Mouse (Mus musculus) gastrocnemius, postnatal 10 days (tissue): ENCODE measurements around the gene Parva. TPM values are rescaled to one million over a fixed set of nuclear protein-coding genes. Genes with fewer than 3 reads are reported as not detected.
A peak's percentile ranks its signal among the peaks of the same experiment; 100 is the strongest.

ENCODE experiments used
- DNase-seq: peaks from one replicate; pipeline ENCODE4 v3.0.0; 2021; ENCODE audit warnings: mixed read lengths
- total RNA-seq, 2 experiments: library from RNA; stranded (reverse); gene quantifications; 2 replicates each; pipeline ENCODE4 v1.2.3; 2021

Parva gene
- total RNA-seq, 2 experiments from 2014 or later: 49.1 to 53.7 TPM

DNA sequence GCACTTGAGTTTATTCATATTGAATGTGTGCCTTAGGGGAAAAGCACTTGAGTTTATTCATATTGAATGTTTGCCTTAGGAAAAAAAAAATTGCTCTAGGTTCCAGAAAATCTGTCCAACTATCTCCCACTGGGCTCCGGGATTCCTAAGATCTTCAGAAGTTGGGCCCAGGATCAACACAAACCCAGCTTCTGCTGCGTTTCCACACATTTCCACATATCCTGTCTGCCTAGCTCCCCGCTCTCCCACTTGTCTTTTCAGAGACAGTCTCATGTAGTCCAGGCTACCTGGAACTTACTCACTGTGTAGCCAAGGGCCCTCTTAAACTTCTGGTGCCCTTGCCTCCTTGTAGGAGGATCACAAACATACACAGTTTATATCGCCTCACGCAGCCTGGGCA, 175.7 kb downstream of the Parva start:
- DNase-seq: no peak

DNA sequence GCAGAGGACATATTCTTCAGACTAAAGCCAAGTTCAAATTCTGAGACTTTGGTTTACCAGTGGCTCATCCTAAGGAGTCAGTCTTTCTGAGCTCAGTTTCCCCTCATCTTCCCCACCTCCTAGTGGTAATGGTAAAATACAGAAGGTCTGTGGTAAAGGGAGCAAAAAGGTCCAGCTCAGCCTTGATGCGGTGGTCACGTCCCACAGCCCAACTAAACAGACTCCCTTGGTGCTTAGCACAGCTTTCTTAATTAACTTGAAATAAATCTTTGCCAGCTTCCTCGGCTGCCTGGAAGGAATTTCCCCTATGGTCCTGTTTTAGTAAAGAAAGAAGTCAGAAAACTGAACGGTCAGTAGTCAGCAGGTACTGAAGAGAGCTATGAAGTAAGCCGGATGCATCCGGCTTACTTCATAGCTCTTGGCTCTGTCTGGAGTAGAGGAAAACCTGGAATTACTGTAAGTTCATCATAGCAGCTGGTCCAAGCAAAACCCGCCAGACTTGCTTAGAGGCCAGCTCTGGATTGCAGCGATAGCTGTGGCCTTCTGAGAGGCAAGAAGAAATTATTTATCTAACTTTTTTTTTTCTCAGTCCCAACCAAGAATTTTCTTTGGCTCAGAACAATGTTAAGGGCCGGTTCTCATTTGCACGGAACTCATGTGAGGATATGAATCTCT, 176.3 kb downstream of the Parva start:
- no peak for DNase-seq

DNA sequence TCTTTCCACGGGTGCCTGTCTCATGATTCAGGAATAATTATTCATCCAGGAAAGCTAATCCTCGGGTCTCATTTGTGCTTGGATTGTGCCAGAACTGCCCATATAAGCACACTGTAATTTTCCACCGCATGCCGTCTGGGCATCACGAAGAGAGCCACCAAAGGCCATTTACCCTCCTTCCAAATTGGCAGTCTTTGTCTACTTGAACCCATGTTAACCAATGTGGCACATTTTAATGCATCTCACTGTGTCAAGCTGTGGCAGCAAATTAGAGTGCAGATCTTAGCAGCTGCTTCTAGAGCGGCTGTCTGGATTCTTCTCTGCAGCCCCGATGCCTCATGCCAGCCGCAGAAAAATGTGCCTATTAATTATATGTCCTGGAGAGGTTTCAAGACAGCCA, 176.9 kb downstream of the Parva start:
- no peak for DNase-seq

DNA sequence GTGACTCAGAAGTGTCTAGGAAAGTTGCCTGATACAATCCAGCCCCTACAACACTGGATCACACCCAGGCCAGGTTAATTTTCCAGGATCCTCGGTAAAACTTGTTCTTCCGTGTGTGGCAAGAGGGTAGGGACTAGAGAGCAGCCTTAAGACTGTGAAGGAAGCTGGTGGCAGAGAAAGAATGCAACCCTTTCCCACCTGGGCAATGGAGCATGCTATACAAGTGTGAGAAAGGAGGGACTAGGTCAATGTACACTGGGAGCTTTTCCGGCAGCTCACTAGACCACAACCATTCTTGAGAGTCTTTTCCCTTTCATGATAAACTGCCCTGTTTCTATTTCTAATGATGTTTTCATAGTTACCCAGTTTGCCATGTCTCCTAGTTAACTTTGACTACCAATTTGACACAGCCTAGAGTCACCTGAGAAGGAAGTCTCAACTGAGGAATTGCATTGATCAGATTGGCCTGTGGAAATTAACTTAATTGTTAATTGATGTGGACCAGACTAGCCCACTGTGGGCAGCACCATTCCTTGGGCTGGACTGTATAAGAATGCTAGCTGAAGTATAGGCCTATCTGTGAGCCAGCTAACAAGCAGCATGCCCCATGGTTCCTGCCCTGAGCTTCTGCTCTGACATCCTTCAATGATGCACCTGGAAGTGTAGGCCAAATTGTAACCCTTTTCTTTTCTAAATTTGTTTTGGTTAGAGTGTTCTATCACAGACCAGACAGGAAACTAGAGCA, 186.9 kb downstream of the Parva start:
- no peak for DNase-seq

DNA sequence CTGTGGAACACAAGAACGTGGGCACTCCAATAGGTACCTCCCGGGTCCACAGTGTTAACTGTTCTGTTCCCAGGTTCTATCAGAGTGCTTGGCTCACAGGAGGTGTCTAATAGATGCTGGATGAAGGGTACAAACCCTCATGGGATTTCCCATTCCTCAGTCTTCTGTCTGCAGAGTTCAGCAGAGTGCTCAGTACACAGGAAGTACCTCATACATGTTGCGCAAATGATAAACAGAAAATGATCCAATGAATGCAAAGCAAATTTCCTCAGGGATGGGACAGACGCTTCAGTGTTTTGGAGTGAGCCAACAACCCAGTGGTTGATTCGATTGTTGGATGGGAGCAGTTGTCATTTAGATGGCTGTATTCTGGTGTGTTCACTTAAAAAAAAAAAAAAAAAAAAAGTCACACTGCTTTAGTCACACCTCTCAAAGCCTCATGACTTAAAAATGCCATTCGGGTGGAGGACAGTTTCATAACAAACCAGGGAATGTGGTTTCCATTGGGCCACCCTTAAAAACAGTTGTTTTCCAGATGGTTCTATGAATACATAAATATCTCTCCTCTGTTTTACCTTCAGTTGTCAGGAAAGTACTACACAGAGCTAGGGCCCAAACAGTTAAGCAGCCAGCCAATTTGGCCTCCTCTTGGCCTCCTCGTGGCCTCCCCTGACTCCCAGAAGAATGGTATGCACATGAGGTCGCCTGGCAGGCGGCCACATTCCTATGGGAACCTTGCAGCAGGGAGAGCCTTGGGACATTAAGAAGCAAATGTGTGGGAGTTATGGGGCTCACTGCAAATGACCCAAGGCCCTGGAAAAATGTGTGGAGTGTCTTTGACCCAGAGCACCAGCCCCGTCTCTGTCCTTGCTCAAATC, 187.7 kb downstream of the Parva start:
- DNase-seq: peak; percentile 30

DNA sequence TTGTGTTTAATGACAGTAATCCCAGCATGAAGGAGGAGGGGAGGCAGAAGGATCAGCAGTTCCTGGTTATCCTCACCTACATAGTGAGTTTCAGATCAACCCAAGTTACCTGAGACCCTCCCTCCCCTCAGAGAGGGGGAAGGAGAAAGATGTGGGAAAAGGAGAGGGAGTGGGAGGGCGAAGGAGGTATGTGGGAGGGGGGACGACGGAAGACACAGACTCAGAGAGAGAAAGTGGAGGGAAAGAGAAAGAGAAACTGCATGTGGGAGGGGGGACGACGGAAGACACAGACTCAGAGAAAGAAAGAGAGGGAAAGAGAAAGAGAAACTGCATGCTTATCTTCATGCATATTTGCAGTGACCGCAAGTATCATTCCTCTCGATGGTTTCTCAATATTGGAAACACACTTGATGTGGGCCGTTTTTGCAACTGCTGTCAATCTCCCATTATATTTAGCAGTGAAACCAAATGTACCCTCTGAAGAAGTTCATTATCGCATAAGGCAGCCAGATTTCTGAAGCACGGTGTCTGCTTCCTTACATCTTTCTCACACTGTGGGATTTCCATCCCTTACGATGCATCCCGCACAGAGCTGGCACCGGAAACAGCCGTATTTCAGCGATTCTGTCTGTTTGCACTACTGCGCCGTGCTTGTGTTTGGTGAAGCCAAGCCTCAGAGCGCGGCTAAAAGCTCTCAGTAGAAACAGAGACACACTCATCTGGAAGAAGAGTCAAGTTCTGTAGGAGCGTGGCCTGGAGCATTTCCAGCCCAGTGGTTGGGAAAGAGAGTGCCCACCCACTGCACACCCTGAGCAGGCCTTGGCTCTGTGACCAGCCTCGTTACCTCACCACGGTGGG, 193.2 kb downstream of the Parva start:
- peak; percentile 12 for DNase-seq

DNA sequence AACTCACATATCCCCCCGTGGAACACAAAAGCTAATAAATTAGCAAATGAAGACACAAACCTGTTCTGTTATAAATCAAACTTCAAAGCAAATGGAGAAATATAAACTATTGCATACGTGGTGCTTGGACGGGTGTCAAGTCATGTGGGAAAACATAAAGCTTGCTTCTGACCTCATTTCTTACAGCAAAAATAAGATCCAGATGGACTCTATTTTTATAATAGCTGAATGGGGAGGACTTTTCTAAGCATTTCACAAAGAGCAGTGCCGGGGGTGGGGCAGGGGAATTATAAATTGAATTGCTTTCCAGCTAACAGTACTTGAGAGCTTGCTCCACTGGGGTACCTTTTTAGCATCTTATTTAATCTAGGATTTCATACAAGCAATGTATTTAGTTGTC, 200.2 kb downstream of the Parva start:
- no peak for DNase-seq

DNA sequence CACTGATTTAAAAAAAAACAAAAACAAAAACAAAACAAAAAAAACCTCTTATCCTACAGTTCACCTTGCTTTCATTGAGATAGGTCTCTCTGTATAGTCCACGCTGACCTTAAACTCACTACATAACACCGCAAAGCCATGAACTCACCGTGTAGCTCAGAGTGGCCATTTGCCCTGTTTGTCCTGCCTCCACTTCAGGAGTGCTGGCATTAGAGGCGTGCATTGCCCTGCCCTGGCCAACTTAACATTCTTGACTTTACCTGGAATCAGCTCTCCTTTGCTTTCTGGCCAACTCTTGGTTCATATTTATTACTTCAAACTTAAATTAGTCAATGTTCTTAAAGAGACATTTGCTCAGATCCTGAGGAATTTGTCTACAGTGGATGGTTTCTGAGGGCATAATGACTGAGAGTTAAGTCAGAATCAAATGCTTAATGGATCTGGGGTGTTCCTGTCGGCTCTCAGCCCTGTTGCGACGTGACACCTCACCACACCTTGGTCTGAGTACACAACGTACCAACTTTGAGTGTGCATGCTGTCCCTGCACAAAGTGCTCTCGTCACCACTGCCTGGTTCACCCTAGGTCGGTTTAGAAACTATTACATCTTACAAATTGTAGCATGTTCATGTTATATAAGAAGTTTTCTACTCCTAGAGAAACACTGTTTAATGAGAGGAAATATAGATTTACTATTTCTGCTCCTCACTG, 207.4 kb downstream of the Parva start:
- no peak for DNase-seq

DNA sequence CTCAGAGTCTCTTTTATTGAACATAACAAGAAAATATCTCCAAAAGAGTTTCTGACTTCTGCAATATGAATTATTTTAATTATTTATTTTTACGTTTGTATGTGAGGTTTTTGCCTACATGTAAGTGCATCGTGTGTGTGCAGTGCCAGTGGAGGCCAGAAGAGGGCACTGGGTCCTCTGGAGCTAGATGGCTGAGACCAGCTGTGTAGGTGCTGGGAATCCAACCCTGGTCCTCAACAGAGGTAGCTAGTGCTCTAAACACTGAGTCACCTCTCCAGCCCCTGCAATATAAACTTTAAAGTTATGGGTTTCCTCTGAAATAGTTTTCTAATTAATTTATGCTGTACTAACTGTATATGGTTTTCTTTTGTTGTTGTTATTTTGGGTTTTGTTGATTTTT, 208.6 kb downstream of the Parva start:
- DNase-seq: no peak

Other genes with a start within 250 kb of the Parva start
- gene Mical2, start 201.6 kb upstream of the Parva start, total RNA-seq: 10 to 100 TPM; 41.4 to 50.9 TPM